Mouse (Mus musculus) splenic B cell, adult 2 months (primary cell): ENCODE measurements around the gene Astn1.

Experiments
- DNase-seq: peaks from one replicate; pipeline ENCODE4 v3.0.0-alpha.2; 2011; ENCODE audit warnings: low read depth, low spot score
- H3K27me3 ChIP-seq: 2 replicates; pipeline ENCODE4 v1.6.1; 2012; ENCODE audit warnings: mild to moderate bottlenecking, low read length, moderate library complexity, mixed read lengths; ENCODE audit not compliant: control insufficient read depth, poor library complexity, insufficient read depth, severe bottlenecking
- H3K36me3 ChIP-seq: 2 replicates; pipeline ENCODE4 v1.6.1; 2012; ENCODE audit warnings: mild to moderate bottlenecking, low read length, moderate library complexity, mixed read lengths; ENCODE audit not compliant: control insufficient read depth, poor library complexity, insufficient read depth, severe bottlenecking

The Astn1 gene

GRCm38 (mm10) chr1:158361964-158362291 is at the start of gene Astn1:
Astn1 (plus strand) TSS chr1:158362273.
- DNase-seq, result no peak
- no peaks in the 10 kb centered on the region for H3K27me3 ChIP-seq
- H3K36me3 ChIP-seq, result no peaks in the 10 kb centered on the region

- H3K27me3 ChIP-seq, result no peaks in the 10 kb centered on the region
- DNase-seq, result no peak
- H3K36me3 ChIP-seq, result no peaks in the 10 kb centered on the region
Measured at GRCm38 (mm10) chr1:158323325-158323724, 38.7 kb upstream of the Astn1 start.

- DNase-seq, result no peak
- no peaks in the 10 kb centered on the region for H3K27me3 ChIP-seq
- H3K36me3 ChIP-seq, result no peaks in the 10 kb centered on the region
Measured at GRCm38 (mm10) chr1:158328126-158328525, 33.9 kb upstream of the Astn1 start.

GRCm38 (mm10) chr1:158328839-158329238 is 33.2 kb upstream of the Astn1 start:
- Histone ChIP-seq H3K27me3 (no peaks in the 10 kb centered on the region), H3K36me3 (no peaks in the 10 kb centered on the region)

GRCm38 (mm10) chr1:158343243-158343714 is 18.8 kb upstream of the Astn1 start:
- Histone ChIP-seq H3K36me3 (no peaks in the 10 kb centered on the region), H3K27me3 (no peaks in the 10 kb centered on the region; the same call in 1 of the 2 replicates)
- no peak for DNase-seq

More at GRCm38 (mm10) chr1:158328839-158329238, 33.2 kb upstream of the Astn1 start:
- no peak for DNase-seq

- H3K27me3 ChIP-seq, result no peaks in the 10 kb centered on the region
- no peaks in the 10 kb centered on the region for H3K36me3 ChIP-seq
- no peak for DNase-seq
Measured at GRCm38 (mm10) chr1:158353656-158354371, 8.3 kb upstream of the Astn1 start.

- Histone ChIP-seq H3K36me3 (no peaks in the 10 kb centered on the region), H3K27me3 (no peaks in the 10 kb centered on the region)
- DNase-seq, result no peak
Measured at GRCm38 (mm10) chr1:158355177-158356050, 6.7 kb upstream of the Astn1 start.

GRCm38 (mm10) chr1:158356051-158356461 is 6.0 kb upstream of the Astn1 start, which contains the start of gene Brinp2:
Brinp2 (minus strand) TSS chr1:158356326.
- Histone ChIP-seq H3K27me3 (no peaks in the 10 kb centered on the region), H3K36me3 (no peaks in the 10 kb centered on the region)
- no peak for DNase-seq

GRCm38 (mm10) chr1:158362292-158363101 is 424 bp downstream of the Astn1 start:
- no peak for DNase-seq
- H3K27me3 ChIP-seq, result no peaks in the 10 kb centered on the region
- no peaks in the 10 kb centered on the region for H3K36me3 ChIP-seq

GRCm38 (mm10) chr1:158364461-158364860 is 2.4 kb downstream of the Astn1 start:
- DNase-seq, result no peak
- no peaks in the 10 kb centered on the region for H3K36me3 ChIP-seq
- H3K27me3 ChIP-seq, result no peaks in the 10 kb centered on the region

- Histone ChIP-seq H3K36me3 (no peaks in the 10 kb centered on the region), H3K27me3 (no peaks in the 10 kb centered on the region)
- DNase-seq, result no peak
Measured at GRCm38 (mm10) chr1:158382277-158382676, 20.2 kb downstream of the Astn1 start.

GRCm38 (mm10) chr1:158383210-158383609 is 21.1 kb downstream of the Astn1 start:
- no peak for DNase-seq
- no peaks in the 10 kb centered on the region for H3K27me3 ChIP-seq
- H3K36me3 ChIP-seq, result no peaks in the 10 kb centered on the region

- Histone ChIP-seq H3K36me3 (no peaks in the 10 kb centered on the region), H3K27me3 (no peaks in the 10 kb centered on the region)
- DNase-seq, result no peak
Measured at GRCm38 (mm10) chr1:158385311-158385710, 23.2 kb downstream of the Astn1 start.

GRCm38 (mm10) chr1:158386781-158387180 is 24.7 kb downstream of the Astn1 start:
- no peak for DNase-seq
- Histone ChIP-seq H3K27me3 (no peaks in the 10 kb centered on the region), H3K36me3 (no peaks in the 10 kb centered on the region)
